ENCODE assay signal across 14 mouse cellular contexts in the genomic region with DNA sequence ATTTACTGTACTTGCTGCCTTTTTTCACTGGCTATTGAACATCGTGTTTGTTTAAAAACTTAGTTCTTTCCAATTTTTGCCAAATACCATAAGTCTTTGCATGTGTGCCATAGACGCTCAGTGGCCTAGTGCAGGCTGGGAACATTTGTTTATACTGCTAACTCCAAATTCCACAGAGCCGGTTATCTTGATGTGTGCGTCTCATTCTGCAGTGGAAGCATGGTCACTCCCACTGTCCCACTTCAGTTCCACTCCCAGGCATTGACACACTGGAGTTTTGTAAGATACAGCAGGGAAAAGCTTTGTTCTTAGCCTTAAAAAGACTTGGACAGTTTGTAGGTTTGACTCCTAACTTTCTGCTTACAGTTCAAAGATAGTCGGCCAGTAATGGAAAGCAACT.
"Had no signal": no experiment of that assay in that cellular context is flagged by ENCODE, and none has a peak within 500 bp of the region (broad histone marks: within the 10 kb centered on the region; RNA-seq: fewer than 3 reads in every experiment).

No protein-coding gene starts in this region.

- H3K27ac ChIP-seq: liver, embryonic 12.5 days; liver, embryonic 14.5 days; macrophage; midbrain, embryonic 13.5 days; midbrain, embryonic 15.5 days; neural tube, embryonic 12.5 days; stomach, embryonic 15.5 days; stomach, postnatal 0 days had no signal

- H3K4me1 ChIP-seq: midbrain, embryonic 13.5 days; midbrain, embryonic 15.5 days; neural tube, embryonic 12.5 days; stomach, embryonic 15.5 days had no signal

- H3K27me3 ChIP-seq: liver, embryonic 12.5 days; megakaryocyte, embryonic 14.5 days; midbrain, embryonic 13.5 days; midbrain, embryonic 15.5 days; neural tube, embryonic 12.5 days; stomach, embryonic 15.5 days had no signal

- H3K4me3 ChIP-seq: liver, embryonic 12.5 days; megakaryocyte, embryonic 14.5 days; midbrain, embryonic 13.5 days; midbrain, embryonic 15.5 days; neural tube, embryonic 12.5 days; stomach, embryonic 15.5 days had no signal

- H3K4me2 ChIP-seq: liver, embryonic 12.5 days; midbrain, embryonic 11.5 days; midbrain, embryonic 13.5 days; midbrain, embryonic 15.5 days; neural tube, embryonic 12.5 days; stomach, embryonic 15.5 days had no signal

- DNase-seq: right cerebral cortex, postnatal 14 days; thymus, adult 2 months; thymus, postnatal 25 days; thymus, postnatal 4 days had no signal

- H3K9me3 ChIP-seq: liver, embryonic 12.5 days; megakaryocyte, embryonic 14.5 days; midbrain, embryonic 13.5 days; midbrain, embryonic 15.5 days; neural tube, embryonic 12.5 days; stomach, embryonic 15.5 days had no signal

- ATAC-seq: liver, embryonic 12.5 days; midbrain, embryonic 13.5 days; midbrain, embryonic 15.5 days had no signal

- H3K9ac ChIP-seq: liver, embryonic 12.5 days; liver, embryonic 14.5 days; midbrain, embryonic 13.5 days; midbrain, embryonic 15.5 days; neural tube, embryonic 12.5 days; stomach, embryonic 15.5 days had no signal
